Mouse (Mus musculus) induced T-regulatory cell, adult 2 months (primary cell): ENCODE results near the gene Arhgef15.
"Not testable (repeated sequence)": the region's sequence is repeated elsewhere in the genome, so short reads cannot be mapped to it uniquely, and the experiment has no call there.

Experiments used
- DNase-seq: peaks from one replicate; pipeline ENCODE4 v3.0.0-alpha.2; 2012; ENCODE audit warnings: low read depth

The Arhgef15 gene

GRCm38 (mm10) chr11:68965050-68965449 lies 7.8 kb upstream of the Arhgef15 start:
- DNase-seq, result no peak

GRCm38 (mm10) chr11:68963405-68963804 lies 6.1 kb upstream of the Arhgef15 start:
- DNase-seq, result no peak

GRCm38 (mm10) chr11:68962159-68962558 lies 4.9 kb upstream of the Arhgef15 start:
- DNase-seq, result not testable (repeated sequence)

GRCm38 (mm10) chr11:68961596-68961995 lies 4.3 kb upstream of the Arhgef15 start:
- no peak for DNase-seq

GRCm38 (mm10) chr11:68957971-68958370 lies 691 bp upstream of the Arhgef15 start:
- no peak for DNase-seq

- no peak for DNase-seq
These were observed 583 bp downstream of the Arhgef15 start for GRCm38 (mm10) chr11:68956697-68957096.

GRCm38 (mm10) chr11:68956107-68956506 lies 1.2 kb downstream of the Arhgef15 start:
- no peak for DNase-seq

- no peak for DNase-seq
These were observed 1.8 kb downstream of the Arhgef15 start for GRCm38 (mm10) chr11:68955473-68955872.

- no peak for DNase-seq
These were observed 2.9 kb downstream of the Arhgef15 start for GRCm38 (mm10) chr11:68954408-68954807.

- no peak for DNase-seq
These were observed 3.4 kb downstream of the Arhgef15 start for GRCm38 (mm10) chr11:68953903-68954302.

GRCm38 (mm10) chr11:68947542-68947993 lies 9.7 kb downstream of the Arhgef15 start:
- DNase-seq, result no peak

- no peak for DNase-seq
These were observed 10.4 kb downstream of the Arhgef15 start for GRCm38 (mm10) chr11:68946806-68947440.

- no peak for DNase-seq
These were observed 11.3 kb downstream of the Arhgef15 start for GRCm38 (mm10) chr11:68946001-68946400.

GRCm38 (mm10) chr11:68945245-68945644 lies 12.0 kb downstream of the Arhgef15 start:
- no peak for DNase-seq

GRCm38 (mm10) chr11:68942731-68943130 lies 14.5 kb downstream of the Arhgef15 start:
- no peak for DNase-seq

- no peak for DNase-seq
These were observed 16.8 kb downstream of the Arhgef15 start for GRCm38 (mm10) chr11:68940516-68940915.

- peak; percentile 91 for DNase-seq
These were observed 17.6 kb downstream of the Arhgef15 start for GRCm38 (mm10) chr11:68939451-68940304.

GRCm38 (mm10) chr11:68936951-68937350 lies 20.3 kb downstream of the Arhgef15 start:
- DNase-seq, result not testable (repeated sequence)

- no peak for DNase-seq
These were observed 23.3 kb downstream of the Arhgef15 start for GRCm38 (mm10) chr11:68933885-68934507.

- no peak for DNase-seq
These were observed 27.3 kb downstream of the Arhgef15 start for GRCm38 (mm10) chr11:68929947-68930346.

GRCm38 (mm10) chr11:68926981-68927380 lies 30.3 kb downstream of the Arhgef15 start, which contains the start of gene Odf4:
Gene Odf4 (minus strand): TSS chr11:68927081.
- no peak for DNase-seq

GRCm38 (mm10) chr11:68924749-68925148 lies 32.5 kb downstream of the Arhgef15 start:
- DNase-seq, result no peak

GRCm38 (mm10) chr11:68923191-68923590 lies 34.1 kb downstream of the Arhgef15 start:
- DNase-seq, result no peak
